Mouse (Mus musculus) 416B (cell line): ENCODE data around the gene Gcm1.

Experiments
- DNase-seq: peaks from one replicate; pipeline ENCODE4 v3.0.0; 2011; ENCODE audit warnings: low read depth

Gene Gcm1

GRCm38 (mm10) chr9:78051677-78052076 is at the start of gene Gcm1:
TSS of gene Gcm1 (plus strand) at chr9:78051924.
- DNase-seq: no peak

- DNase-seq: no peak
Observed at GRCm38 (mm10) chr9:78003278-78003677, 48.4 kb upstream of the Gcm1 start.

GRCm38 (mm10) chr9:78005481-78005880 is 46.2 kb upstream of the Gcm1 start:
- peak; percentile 67 for DNase-seq

- peak; percentile 78 for DNase-seq
Observed at GRCm38 (mm10) chr9:78006209-78007001, 45.3 kb upstream of the Gcm1 start.

GRCm38 (mm10) chr9:78009382-78009781 is 42.3 kb upstream of the Gcm1 start:
- DNase-seq: no peak

- peak; percentile 73 for DNase-seq
Observed at GRCm38 (mm10) chr9:78010187-78010586, 41.5 kb upstream of the Gcm1 start.

- DNase-seq: no peak
Observed at GRCm38 (mm10) chr9:78010707-78011106, 41.0 kb upstream of the Gcm1 start.

GRCm38 (mm10) chr9:78012066-78012465 is 39.7 kb upstream of the Gcm1 start:
- no peak for DNase-seq

- DNase-seq: no peak
Observed at GRCm38 (mm10) chr9:78012681-78013080, 39.0 kb upstream of the Gcm1 start.

GRCm38 (mm10) chr9:78013813-78014212 is 37.9 kb upstream of the Gcm1 start:
- no peak for DNase-seq

GRCm38 (mm10) chr9:78015816-78016215 is 35.9 kb upstream of the Gcm1 start:
- no peak for DNase-seq

- DNase-seq: no peak
Observed at GRCm38 (mm10) chr9:78016288-78016687, 35.4 kb upstream of the Gcm1 start.

- no peak for DNase-seq
Observed at GRCm38 (mm10) chr9:78021256-78021655, 30.5 kb upstream of the Gcm1 start.

GRCm38 (mm10) chr9:78022187-78022945 is 29.4 kb upstream of the Gcm1 start:
- peak; percentile 91 for DNase-seq

GRCm38 (mm10) chr9:78024823-78025222 is 26.9 kb upstream of the Gcm1 start:
- DNase-seq: peak; percentile 50

GRCm38 (mm10) chr9:78027099-78027498 is 24.6 kb upstream of the Gcm1 start:
- DNase-seq: peak; percentile 18

GRCm38 (mm10) chr9:78030835-78031456 is 20.8 kb upstream of the Gcm1 start:
- no peak for DNase-seq

GRCm38 (mm10) chr9:78032930-78033329 is 18.8 kb upstream of the Gcm1 start:
- no peak for DNase-seq

- peak; percentile 34 for DNase-seq
Observed at GRCm38 (mm10) chr9:78035296-78035695, 16.4 kb upstream of the Gcm1 start.

- DNase-seq: no peak
Observed at GRCm38 (mm10) chr9:78035831-78036230, 15.9 kb upstream of the Gcm1 start.

- DNase-seq: peak; percentile 84
Observed at GRCm38 (mm10) chr9:78038755-78039489, 12.8 kb upstream of the Gcm1 start.

GRCm38 (mm10) chr9:78045171-78045570 is 6.6 kb upstream of the Gcm1 start:
- no peak for DNase-seq
